Mouse (Mus musculus): ENCODE measurements around the gene Vax1.

DNA sequence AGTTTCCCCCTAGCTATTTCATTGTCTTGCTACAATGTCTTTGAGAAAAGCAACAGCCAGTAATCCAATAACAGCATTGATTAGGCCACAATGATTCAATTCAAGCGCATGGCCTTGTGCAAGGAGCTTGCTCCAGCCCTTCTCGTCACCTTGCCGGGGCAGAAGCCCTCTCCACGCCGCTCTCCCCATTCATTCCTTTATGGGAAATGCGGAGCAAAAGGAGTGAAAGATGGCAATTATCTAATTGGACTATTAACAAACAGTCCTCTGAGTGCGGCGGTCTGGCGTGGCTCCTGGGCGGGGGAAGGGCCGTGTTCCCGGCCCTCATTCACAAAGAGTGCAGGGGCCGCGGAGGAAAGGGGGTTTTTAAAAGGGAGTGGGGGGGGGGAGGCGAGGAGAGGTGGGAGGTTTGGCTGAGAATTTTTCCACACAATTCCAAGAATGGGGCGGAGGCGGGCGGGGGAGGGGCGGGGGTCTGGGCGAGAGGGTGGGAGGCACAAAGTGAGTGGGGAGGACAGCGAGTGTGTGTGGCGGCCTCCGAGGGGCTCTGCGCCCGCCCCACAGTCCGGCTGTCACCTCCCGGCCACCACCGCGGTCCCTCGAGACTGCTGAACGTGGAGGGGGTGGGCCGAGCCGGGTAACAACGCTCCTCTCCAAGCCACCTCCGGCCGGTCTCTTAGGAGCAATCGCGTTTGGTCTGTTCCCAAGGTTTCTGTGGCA, 1.5 kb upstream of the Vax1 start:
- TF ChIP-seq CTCF (IDR thresholded peaks at IDR 0.05; ENCODE audit: low read depth): no peak
- TF ChIP-seq EP300 (IDR thresholded peaks at IDR 0.05; ENCODE audit: low read depth): no peak

All from heart, postnatal 0 days (tissue).